Mouse (Mus musculus): ENCODE measurements around the gene Mgl2.

GRCm38 (mm10) chr11:70178311-70178710 is 48.2 kb downstream of the Mgl2 start:
- TF ChIP-seq CTCF (IDR thresholded peaks at IDR 0.05; ENCODE audit: low read depth, low read length) = no peak
- no peak for TF ChIP-seq POLR2A (IDR thresholded peaks at IDR 0.05; ENCODE audit: borderline replicate concordance, low read depth, low read length)
